Mouse (Mus musculus) kidney, postnatal 0 days (tissue): ENCODE measurements around the gene Eif4a1. TPM values are rescaled to one million over a fixed set of nuclear protein-coding genes. Genes with fewer than 3 reads are reported as not detected.
A peak's percentile ranks its signal among the peaks of the same experiment; 100 is the strongest.

Source experiments
- ATAC-seq: fragments of 200-750 bp; cut with Nextera tagmentation; replicated peaks from 2 replicates; pipeline ENCODE4 v1.8.0; 2017; ENCODE audit warnings: low read depth, moderate number of reproducible peaks, moderate TSS enrichment, moderate library complexity; ENCODE audit not compliant: low FRiP score
- DNase-seq: peaks from one replicate; pipeline ENCODE4 v3.0.0-alpha.2; 2016; ENCODE audit warnings: low spot score
- H3K27ac ChIP-seq: fragments of 300-500 bp; sonication (generic); 2 replicates; pipeline ENCODE4 v1.5.1; 2014; ENCODE audit warnings: mild to moderate bottlenecking
- H3K27me3 ChIP-seq: fragments of 300-500 bp; sonication (generic); 2 replicates; pipeline ENCODE4 v1.6.1; 2014; ENCODE audit warnings: low read length, mixed read lengths; ENCODE audit not compliant: insufficient read depth
- H3K36me3 ChIP-seq: fragments of 300-500 bp; sonication (generic); 2 replicates; pipeline ENCODE4 v1.6.1; 2014; ENCODE audit warnings: low read length, mixed read lengths; ENCODE audit not compliant: insufficient read depth
- H3K4me1 ChIP-seq: fragments of 300-500 bp; sonication (generic); replicated peaks from 2 replicates; pipeline ENCODE4 v1.6.1; 2014; ENCODE audit warnings: antibody characterized with exemption, low read length, mixed read lengths; ENCODE audit not compliant: insufficient read depth
- H3K4me2 ChIP-seq: fragments of 300-500 bp; sonication (generic); 2 replicates; pipeline ENCODE4 v1.6.1; 2014; ENCODE audit warnings: mild to moderate bottlenecking, low read length, moderate library complexity, mixed read lengths
- H3K4me3 ChIP-seq: fragments of 300-500 bp; sonication (generic); replicated peaks from 2 replicates; pipeline ENCODE4 v1.5.1; 2014; ENCODE audit warnings: low read depth, low read length
- H3K9ac ChIP-seq: fragments of 300-500 bp; sonication (generic); 2 replicates; pipeline ENCODE4 v1.6.1; 2014; ENCODE audit warnings: low read depth, low read length
- H3K9me3 ChIP-seq: fragments of 300-500 bp; sonication (generic); replicated peaks from 2 replicates; pipeline ENCODE4 v1.6.1; 2016; ENCODE audit warnings: low read length, inconsistent platforms, mixed read lengths
- CTCF ChIP-seq: IDR thresholded peaks from 2 replicates; pipeline ENCODE4 v1.5.1; 2016; ENCODE audit warnings: antibody characterized with exemption, low read depth, mild to moderate bottlenecking, moderate library complexity
- WGBS: fragments of 180-500 bp; shearing (Covaris S2); extraction: QIAGEN DNeasy Blood & Tissue Kit; methylation state at CpG from one replicate; pipeline ENCODE4 v1.1.7; 2014; 5-methylcytosine and 5-hydroxymethylcytosine counted together
- polyA plus RNA-seq: library from polyadenylated mRNA; unstranded; fragments of >200 nt; fragmentation: Nextera tagmentation; extraction: Ambion mirVana; gene quantifications from 2 replicates; pipeline ENCODE4 v1.2.1, GENCODE M21; 2015

The Eif4a1 gene
- polyA plus RNA-seq, result 468 and 493 TPM in 2 replicates

GRCm38 (mm10) chr11:69672211-69672706 lies at the start of gene Eif4a1:
Eif4a1 (minus strand) TSS chr11:69672423.
- Histone ChIP-seq H3K27me3 (no peaks in the 10 kb centered on the region), H3K4me1 (peaks cover 9% of the 10 kb centered on the region; the same call in 1 of the 2 replicates), H3K27ac (peak within 1 kb of the TSS; percentile 99), H3K9ac (peak within 1 kb of the TSS; percentile 99), H3K4me2 (peak within 1 kb of the TSS; percentile 68), H3K36me3 (peaks cover 50% of the 10 kb centered on the region), H3K4me3 (peak within 1 kb of the TSS; percentile 99), H3K9me3 (no peaks in the 10 kb centered on the region)
- DNase-seq (peak; percentile 100), ATAC-seq (peak; percentile 94)
- 0% methylated on average over 36 of the region's 36 CpGs for WGBS
- peak; percentile 14; the same call in 1 of the 2 replicates for TF ChIP-seq CTCF

- Histone ChIP-seq H3K27ac (no peak overlapping the region), H3K9ac (no peak overlapping the region)
- WGBS, result 49% methylated on average over 6 of the region's 6 CpGs
Observed at GRCm38 (mm10) chr11:69720852-69721251, 48.6 kb upstream of the Eif4a1 start.

GRCm38 (mm10) chr11:69719423-69719822 lies 47.2 kb upstream of the Eif4a1 start:
- no peaks in the 10 kb centered on the region for H3K36me3 ChIP-seq

More at GRCm38 (mm10) chr11:69720852-69721251, 48.6 kb upstream of the Eif4a1 start:
- no peak for DNase-seq
- no peaks in the 10 kb centered on the region for H3K9me3 ChIP-seq
- no peaks in the 10 kb centered on the region for H3K36me3 ChIP-seq
- ATAC-seq, result no peak
- TF ChIP-seq CTCF, result no peak
- no peaks in the 10 kb centered on the region for H3K27me3 ChIP-seq
- H3K4me1 ChIP-seq, result no peaks in the 10 kb centered on the region
- H3K4me2 ChIP-seq, result no peak overlapping the region
- H3K4me3 ChIP-seq, result no peak overlapping the region

GRCm38 (mm10) chr11:69718661-69719060 lies 46.4 kb upstream of the Eif4a1 start:
- DNase-seq, result no peak
- no peak overlapping the region for H3K4me2 ChIP-seq
- ATAC-seq, result no peak

More at GRCm38 (mm10) chr11:69719423-69719822, 47.2 kb upstream of the Eif4a1 start:
- no peak overlapping the region for H3K9ac ChIP-seq
- no peak overlapping the region for H3K4me3 ChIP-seq
- no peaks in the 10 kb centered on the region for H3K27me3 ChIP-seq
- ATAC-seq (no peak), DNase-seq (no peak)
- H3K9me3 ChIP-seq, result no peaks in the 10 kb centered on the region
- no peaks in the 10 kb centered on the region for H3K4me1 ChIP-seq
- 75% methylated on average over 6 of the region's 6 CpGs for WGBS
- peak; percentile 11; the same call in 1 of the 2 replicates for TF ChIP-seq CTCF
- H3K4me2 ChIP-seq, result no peak overlapping the region
- no peak overlapping the region for H3K27ac ChIP-seq

GRCm38 (mm10) chr11:69716953-69717352 lies 44.7 kb upstream of the Eif4a1 start:
- no peaks in the 10 kb centered on the region for H3K36me3 ChIP-seq
- H3K27me3 ChIP-seq, result no peaks in the 10 kb centered on the region
- no peaks in the 10 kb centered on the region for H3K9me3 ChIP-seq
- TF ChIP-seq CTCF, result no peak
- H3K4me2 ChIP-seq, result no peak overlapping the region
- 71% methylated on average over 4 of the region's 4 CpGs for WGBS
- H3K9ac ChIP-seq, result no peak overlapping the region
- ATAC-seq, result no peak
- no peak overlapping the region for H3K4me3 ChIP-seq
- no peaks in the 10 kb centered on the region for H3K4me1 ChIP-seq
- H3K27ac ChIP-seq, result no peak overlapping the region
- DNase-seq, result no peak

More at GRCm38 (mm10) chr11:69718661-69719060, 46.4 kb upstream of the Eif4a1 start:
- H3K4me3 ChIP-seq, result no peak overlapping the region
- H3K9ac ChIP-seq, result no peak overlapping the region
- H3K27me3 ChIP-seq, result no peaks in the 10 kb centered on the region
- H3K9me3 ChIP-seq, result no peaks in the 10 kb centered on the region
- no peak for TF ChIP-seq CTCF
- WGBS, result 38% methylated on average over 15 of the region's 15 CpGs
- H3K36me3 ChIP-seq, result no peaks in the 10 kb centered on the region
- H3K4me1 ChIP-seq, result no peaks in the 10 kb centered on the region
- H3K27ac ChIP-seq, result no peak overlapping the region

GRCm38 (mm10) chr11:69715929-69716328 lies 43.7 kb upstream of the Eif4a1 start:
- no peak overlapping the region for H3K4me2 ChIP-seq
- no peaks in the 10 kb centered on the region for H3K4me1 ChIP-seq
- no peak overlapping the region for H3K9ac ChIP-seq
- 18% methylated on average over 5 of the region's 5 CpGs for WGBS
- ATAC-seq (no peak), DNase-seq (peak; percentile 82)
- no peaks in the 10 kb centered on the region for H3K27me3 ChIP-seq
- no peak overlapping the region for H3K4me3 ChIP-seq
- H3K27ac ChIP-seq, result peak overlapping the region; percentile 83; the same call in 1 of the 2 replicates
- no peaks in the 10 kb centered on the region for H3K36me3 ChIP-seq
- no peaks in the 10 kb centered on the region for H3K9me3 ChIP-seq
- TF ChIP-seq CTCF, result no peak
